Mouse (Mus musculus) lung, postnatal 0 days (tissue): Measurements from ENCODE around the gene Tars.

Experiments used
- CTCF ChIP-seq: IDR thresholded peaks from 2 replicates; pipeline ENCODE4 v1.5.1; 2016; ENCODE audit warnings: antibody characterized with exemption, mild to moderate bottlenecking
- EP300 ChIP-seq: IDR thresholded peaks from 2 replicates; pipeline ENCODE4 v1.6.1; 2016; ENCODE audit warnings: antibody characterized with exemption, mild to moderate bottlenecking, control low read depth

- TF ChIP-seq EP300 (peak; percentile 56), CTCF (no peak; the same call in 1 of the 2 replicates)
Observed at GRCm38 (mm10) chr15:11399356-11400067, at the start of gene Tars.
